Mouse (Mus musculus) lung, postnatal 0 days (tissue): Measurements from ENCODE around the gene Pax3.

Source experiments
- CTCF ChIP-seq: IDR thresholded peaks from 2 replicates; pipeline ENCODE4 v1.5.1; 2016; ENCODE audit warnings: antibody characterized with exemption, mild to moderate bottlenecking
- EP300 ChIP-seq: IDR thresholded peaks from 2 replicates; pipeline ENCODE4 v1.6.1; 2016; ENCODE audit warnings: antibody characterized with exemption, mild to moderate bottlenecking, control low read depth

DNA sequence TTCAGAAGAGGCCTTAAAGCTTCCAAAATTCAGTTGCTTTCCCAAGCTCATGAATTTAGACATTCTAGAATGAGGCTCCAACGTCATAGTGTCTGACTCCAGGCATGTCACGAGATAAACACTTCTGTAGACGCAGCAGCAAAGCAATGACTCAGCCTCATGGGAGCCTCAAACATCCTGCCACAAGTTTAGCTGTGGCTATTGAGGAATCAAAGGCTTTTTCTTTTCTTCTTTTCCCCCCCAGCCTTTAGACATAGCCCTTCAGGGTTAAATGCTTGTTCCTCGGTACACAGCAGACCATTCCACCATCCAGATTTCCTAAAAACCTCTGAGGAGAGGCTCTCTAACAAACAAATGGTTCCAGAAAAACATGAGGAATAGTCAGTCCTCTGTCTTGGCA is 139.0 kb downstream of the Pax3 start:
- TF ChIP-seq EP300: no peak
- TF ChIP-seq CTCF: no peak
